Comparison of ENCODE assay signal across 8 mouse cellular contexts in the genomic region with DNA sequence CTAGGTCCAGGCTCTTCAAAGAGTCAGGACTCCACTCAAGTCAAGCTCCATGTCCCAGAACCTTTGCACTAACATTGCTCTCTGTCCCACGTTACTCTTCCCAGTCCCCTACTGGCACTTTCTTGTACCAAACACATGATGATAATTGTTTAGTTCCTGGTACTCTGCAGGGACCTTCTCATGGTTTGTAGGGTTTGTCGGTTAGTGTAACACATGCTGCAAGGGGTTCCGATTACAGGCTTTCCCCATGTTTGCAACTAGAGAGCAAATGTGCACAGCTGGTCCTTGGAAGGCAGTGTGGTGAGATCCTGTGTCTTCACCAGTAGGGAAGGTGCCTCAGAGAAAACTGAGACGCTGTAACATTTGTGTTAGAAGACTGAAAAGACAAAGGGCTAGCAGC. TPM values are rescaled to one million over a fixed set of nuclear protein-coding genes. Genes with fewer than 3 reads are reported as not detected.
DNase-seq lines count a peak whose midpoint lies in the region; ATAC-seq lines count a peak whose summit lies in the region.

No protein-coding gene starts in this region.

- intact Hi-C loops in left cerebral cortex, postnatal 10 days (cut with DNase I): no loop called here

- no peaks in the 10 kb centered on the region for H3K36me3 ChIP-seq in hindbrain, embryonic 10.5 days
- no peaks in the 10 kb centered on the region for H3K36me3 ChIP-seq in hindbrain, embryonic 14.5 days (replicated peaks; ENCODE audit: control insufficient read depth, insufficient read depth)
- H3K36me3 ChIP-seq in embryonic facial prominence, embryonic 12.5 days: no peaks in the 10 kb centered on the region
- H3K36me3 ChIP-seq in intestine, embryonic 15.5 days: no peaks in the 10 kb centered on the region

- no peak overlapping the region for H3K9ac ChIP-seq in hindbrain, embryonic 14.5 days
- H3K9ac ChIP-seq in embryonic facial prominence, embryonic 12.5 days: 0 out of 2 replicates have a peak overlapping the region, but pooled peaks have one; percentile 19
- no peak overlapping the region for H3K9ac ChIP-seq in intestine, embryonic 15.5 days

- no peaks in the 10 kb centered on the region for H3K27me3 ChIP-seq in hindbrain, embryonic 10.5 days (ENCODE audit: insufficient read depth, poor library complexity, severe bottlenecking)
- H3K27me3 ChIP-seq in hindbrain, embryonic 14.5 days (ENCODE audit: control insufficient read depth, insufficient read depth, low read length): no peaks in the 10 kb centered on the region
- no peaks in the 10 kb centered on the region for H3K27me3 ChIP-seq in embryonic facial prominence, embryonic 12.5 days
- H3K27me3 ChIP-seq in intestine, embryonic 15.5 days (replicated peaks): no peaks in the 10 kb centered on the region

- no peak for ATAC-seq in hindbrain, embryonic 14.5 days (ENCODE audit: low FRiP score)
- no peak for ATAC-seq in embryonic facial prominence, embryonic 12.5 days (ENCODE audit: insufficient number of reproducible peaks, insufficient read depth, low FRiP score, low TSS enrichment)
- ATAC-seq in intestine, embryonic 15.5 days: 0 out of 2 replicates have a peak, but pooled peaks have one; percentile 22
- ATAC-seq in erythroid progenitor cell, adult 5-6 weeks (replicated peaks; ENCODE audit: low FRiP score, poor library complexity, severe bottlenecking): no peak

- no peaks in the 10 kb centered on the region for H3K9me3 ChIP-seq in hindbrain, embryonic 10.5 days
- no peaks in the 10 kb centered on the region for H3K9me3 ChIP-seq in hindbrain, embryonic 14.5 days (ENCODE audit: control insufficient read depth, low read length)
- no peaks in the 10 kb centered on the region for H3K9me3 ChIP-seq in embryonic facial prominence, embryonic 12.5 days
- H3K9me3 ChIP-seq in intestine, embryonic 15.5 days: no peaks in the 10 kb centered on the region

- 53% methylated on average over 4 of the region's 4 CpGs for WGBS in hindbrain, embryonic 10.5 days
- WGBS in hindbrain, embryonic 14.5 days: 60% methylated on average over 4 of the region's 4 CpGs
- 8% methylated on average over 4 of the region's 4 CpGs for WGBS in embryonic facial prominence, embryonic 12.5 days
- WGBS in intestine, embryonic 15.5 days: 35% methylated on average over 4 of the region's 4 CpGs

- H3K4me3 ChIP-seq in hindbrain, embryonic 10.5 days: no peak overlapping the region
- no peak overlapping the region for H3K4me3 ChIP-seq in hindbrain, embryonic 14.5 days (replicated peaks; ENCODE audit: low read length)
- H3K4me3 ChIP-seq in embryonic facial prominence, embryonic 12.5 days: no peak overlapping the region
- H3K4me3 ChIP-seq in intestine, embryonic 15.5 days (replicated peaks): no peak overlapping the region

- H3K27ac ChIP-seq in hindbrain, embryonic 10.5 days: peak overlapping the region; percentile 83
- no peak overlapping the region for H3K27ac ChIP-seq in hindbrain, embryonic 14.5 days
- peak overlapping the region; percentile 99 for H3K27ac ChIP-seq in embryonic facial prominence, embryonic 12.5 days
- H3K27ac ChIP-seq in intestine, embryonic 15.5 days: peak overlapping the region; percentile 77

- H3K4me1 ChIP-seq in hindbrain, embryonic 10.5 days (replicated peaks): peaks cover 51% of the 10 kb centered on the region
- H3K4me1 ChIP-seq in hindbrain, embryonic 14.5 days (replicated peaks; ENCODE audit: control insufficient read depth, insufficient read depth, low read length): no peaks in the 10 kb centered on the region
- H3K4me1 ChIP-seq in embryonic facial prominence, embryonic 12.5 days: peaks cover 37% of the 10 kb centered on the region
- H3K4me1 ChIP-seq in intestine, embryonic 15.5 days (replicated peaks): peaks cover 11% of the 10 kb centered on the region; the same call in 1 of the 2 replicates

- H3K4me2 ChIP-seq in hindbrain, embryonic 14.5 days (replicated peaks): no peak overlapping the region
- H3K4me2 ChIP-seq in embryonic facial prominence, embryonic 12.5 days (replicated peaks): peak overlapping the region; percentile 39
- peak overlapping the region; percentile 41 for H3K4me2 ChIP-seq in intestine, embryonic 15.5 days (replicated peaks)

- peak; percentile 34 for DNase-seq in hindbrain, embryonic 10.5 days (ENCODE audit: low spot score)
- DNase-seq in hindbrain, embryonic 14.5 days (ENCODE audit: low spot score): no peak
- peak; percentile 62 for DNase-seq in 3T3-L1 (ENCODE audit: low read depth, low spot score)
- DNase-seq in left cerebral cortex, postnatal 10 days (ENCODE audit: extremely low spot score in 1 of 2, low spot score in 2 of 2): no peak
- DNase-seq in adrenal gland, adult 8-10 months: no peak

RNA-seq across cellular contexts. Expression of a gene that starts 8.6 kb away (rescaled TPM):
- 556 and 636 TPM in 2 replicates for polyA plus RNA-seq in hindbrain, embryonic 10.5 days (2016; fragmentation: Nextera tagmentation; extraction: Ambion mirVana)
- polyA plus RNA-seq in hindbrain, embryonic 14.5 days (2014; fragmentation: Nextera tagmentation; extraction: Ambion mirVana): 478 and 513 TPM in 2 replicates
- 722 and 756 TPM in 2 replicates for polyA plus RNA-seq in embryonic facial prominence, embryonic 12.5 days (2016; fragmentation: Nextera tagmentation; extraction: Ambion mirVana)
- polyA plus RNA-seq in intestine, embryonic 15.5 days (2015; fragmentation: Nextera tagmentation; extraction: Ambion mirVana): 462 and 512 TPM in 2 replicates
- 100 to 1,000 TPM; 338 to 346 TPM for total RNA-seq in left cerebral cortex, postnatal 10 days (2021)
- total RNA-seq in erythroid progenitor cell, adult 5-6 weeks (2015; ENCODE audit: low replicate concordance): 47.8 and 53.0 TPM in 2 replicates
- 52.5 and 67.9 TPM in 2 replicates for total RNA-seq in erythroid progenitor cell, adult 5-6 weeks (2017; ENCODE audit: low replicate concordance)
- 100 to 1,000 TPM; 380 to 518 (median 475) TPM for total RNA-seq in adrenal gland, adult 8-10 months (2022)

Comparison
In these comparisons a context has a peak if more than half of its experiments do, and no peak if none do; other contexts are left out.
1. DNase-seq: peak in hindbrain, embryonic 10.5 days (single experiment) and 3T3-L1 (single experiment); none in hindbrain, embryonic 14.5 days (single experiment), left cerebral cortex, postnatal 10 days (0 of 2) and adrenal gland, adult 8-10 months (single experiment).